Comparison of ENCODE assay signal across 8 mouse cellular contexts in genomic region chr8:69399181-69399955, GRCm38 (mm10). TPM values are rescaled to one million over a fixed set of nuclear protein-coding genes. Genes with fewer than 3 reads are reported as not detected.
DNase-seq lines count a peak whose midpoint lies in the region; ATAC-seq lines count a peak whose summit lies in the region.

No protein-coding gene starts in this region.

- peak overlapping the region; percentile 73 for H3K9ac ChIP-seq in forebrain, embryonic 14.5 days (ENCODE audit: low read length)

- ATAC-seq in forebrain, embryonic 14.5 days: peak; percentile 6; the same call in 1 of the 2 replicates

- no peaks in the 10 kb centered on the region for H3K36me3 ChIP-seq in forebrain, embryonic 14.5 days (ENCODE audit: control insufficient read depth, insufficient read depth, low read length)

- peak overlapping the region; percentile 44 for H3K27ac ChIP-seq in brown adipose tissue, adult 24 weeks (replicated peaks; ENCODE audit: low read depth, low read length)
- no peak overlapping the region for H3K27ac ChIP-seq in forebrain, embryonic 14.5 days (ENCODE audit: low read depth, low read length)

- peak overlapping the region; percentile 66 for H3K4me2 ChIP-seq in forebrain, embryonic 14.5 days (ENCODE audit: low read length)

- H3K4me1 ChIP-seq in brown adipose tissue, adult 24 weeks (ENCODE audit: control insufficient read depth, insufficient read depth, insufficient read length, low read length): peaks cover 2% of the 10 kb centered on the region; the same call in 1 of the 2 replicates
- H3K4me1 ChIP-seq in forebrain, embryonic 14.5 days (ENCODE audit: control insufficient read depth, insufficient read depth, low read length): 0 out of 2 replicates have a peak, but pooled peaks cover 2% of the 10 kb centered on the region

- WGBS in forebrain, embryonic 14.5 days: 13% methylated on average over 35 of the region's 43 CpGs

- no peaks in the 10 kb centered on the region for H3K27me3 ChIP-seq in forebrain, embryonic 14.5 days (replicated peaks; ENCODE audit: control insufficient read depth, insufficient read depth, low read length)

- peak overlapping the region; percentile 96 for H3K4me3 ChIP-seq in brown adipose tissue, adult 24 weeks (ENCODE audit: insufficient read depth, low read depth, low read length)
- H3K4me3 ChIP-seq in forebrain, embryonic 14.5 days (ENCODE audit: low read depth, low read length): peak overlapping the region; percentile 46

- no peaks in the 10 kb centered on the region for H3K9me3 ChIP-seq in forebrain, embryonic 14.5 days (replicated peaks; ENCODE audit: control insufficient read depth, low read length)

- peak; percentile 72 for DNase-seq in MN1 (ENCODE audit: low spot score)
- DNase-seq in forebrain, embryonic 14.5 days (ENCODE audit: low spot score): peak; percentile 28
- DNase-seq in heart, postnatal 36 days: peak; percentile 66 to 68
- DNase-seq in layer of hippocampus, postnatal 10 days (ENCODE audit: low spot score in 2 of 2): peak; percentile 41 to 51
- DNase-seq in lung, postnatal 36 days: peak; percentile 73
- DNase-seq in retina, embryonic 14.5 days (ENCODE audit: low spot score): peak; percentile 60
- peak; percentile 66 for DNase-seq in yolk sac, embryonic 10.5 days (ENCODE audit: low spot score)

- intact Hi-C loops in heart, postnatal 36 days (cut with DNase I): loop anchor here (5.0 to 10.0 kb wide), 3 partner anchors 67 to 225 kb away; partner anchors contain the start of genes D130040H23Rik and Zfp868

RNA-seq across cellular contexts. Expression of gene Gm9495, which starts 54.0 kb away (rescaled TPM):
- polyA plus RNA-seq in brown adipose tissue, adult 24 weeks (2012; ENCODE audit: insufficient read depth, insufficient read length, missing spikeins): not detected in 2 replicates
- polyA plus RNA-seq in forebrain, embryonic 14.5 days (2014; fragmentation: Nextera tagmentation; extraction: Ambion mirVana): not detected in 2 replicates
- total RNA-seq in heart, postnatal 36 days (2021): under 1 TPM in 1 of 2 experiments, not detected in 1; 0.19 TPM
- total RNA-seq in layer of hippocampus, postnatal 10 days (2021): not detected
